Mouse (Mus musculus): ENCODE data around the gene Bcar3. TPM values are rescaled to one million over a fixed set of nuclear protein-coding genes. Genes with fewer than 3 reads are reported as not detected.

Bcar3 gene
- polyA plus RNA-seq, 1 experiment from 2014 or later, result 7.5 TPM

- no peaks in the 10 kb centered on the region for H3K27me3 ChIP-seq (replicated peaks)
- no peaks in the 10 kb centered on the region for H3K36me3 ChIP-seq (replicated peaks)
- no peaks in the 10 kb centered on the region for H3K9me3 ChIP-seq
- H3K4me1 ChIP-seq, result peaks cover 34% of the 10 kb centered on the region
- H3K4me2 ChIP-seq, result no peak overlapping the region
- H3K27ac ChIP-seq, result 0 out of 2 replicates have a peak overlapping the region, but pooled peaks have one; percentile 23
- WGBS, result 22% methylated on average over 1 of the region's 1 CpGs
- no peak overlapping the region for H3K9ac ChIP-seq
- ATAC-seq (replicated peaks), result no peak
- no peak overlapping the region for H3K4me3 ChIP-seq
Observed at GRCm38 (mm10) chr3:122488051-122488754, 194.3 kb downstream of the Bcar3 start.

GRCm38 (mm10) chr3:122490574-122490973 is 196.6 kb downstream of the Bcar3 start:
- no peak overlapping the region for H3K9ac ChIP-seq
- no peak for ATAC-seq (replicated peaks)

DNA sequence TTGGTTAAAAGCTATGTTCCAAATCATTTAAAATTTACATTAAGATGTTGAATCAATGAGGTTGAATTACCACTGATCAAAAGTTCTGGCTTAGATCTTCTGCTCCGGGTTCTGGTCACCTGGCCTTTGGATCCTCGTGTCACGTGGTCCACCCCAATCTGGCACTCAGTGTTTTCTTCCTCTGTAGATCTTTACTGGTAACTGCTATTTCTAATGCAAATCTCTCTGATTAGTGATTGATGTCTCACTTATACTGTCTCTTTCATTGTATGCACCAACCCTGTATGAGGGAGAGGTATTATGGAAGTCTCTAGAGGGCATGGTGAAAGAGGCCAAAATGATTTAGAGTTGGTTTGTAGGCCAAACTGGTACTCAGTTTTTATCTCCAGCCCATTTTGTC is 198.1 kb downstream of the Bcar3 start:
- Histone ChIP-seq H3K4me2 (no peak overlapping the region; the same call in 1 of the 2 replicates), H3K4me1 (peaks cover 32% of the 10 kb centered on the region), H3K36me3 (replicated peaks) (no peaks in the 10 kb centered on the region), H3K9ac (no peak overlapping the region), H3K9me3 (no peaks in the 10 kb centered on the region), H3K27ac (peak overlapping the region; percentile 61), H3K27me3 (replicated peaks) (no peaks in the 10 kb centered on the region), H3K4me3 (no peak overlapping the region)
- ATAC-seq (replicated peaks), result no peak
- WGBS, result 75% methylated on average over 3 of the region's 3 CpGs

More at GRCm38 (mm10) chr3:122490574-122490973, 196.6 kb downstream of the Bcar3 start:
- Histone ChIP-seq H3K9me3 (no peaks in the 10 kb centered on the region), H3K36me3 (replicated peaks) (no peaks in the 10 kb centered on the region), H3K4me1 (peaks cover 32% of the 10 kb centered on the region), H3K4me2 (no peak overlapping the region), H3K27me3 (replicated peaks) (no peaks in the 10 kb centered on the region), H3K4me3 (no peak overlapping the region), H3K27ac (no peak overlapping the region)
- WGBS, result 73% methylated on average over 6 of the region's 6 CpGs

DNA sequence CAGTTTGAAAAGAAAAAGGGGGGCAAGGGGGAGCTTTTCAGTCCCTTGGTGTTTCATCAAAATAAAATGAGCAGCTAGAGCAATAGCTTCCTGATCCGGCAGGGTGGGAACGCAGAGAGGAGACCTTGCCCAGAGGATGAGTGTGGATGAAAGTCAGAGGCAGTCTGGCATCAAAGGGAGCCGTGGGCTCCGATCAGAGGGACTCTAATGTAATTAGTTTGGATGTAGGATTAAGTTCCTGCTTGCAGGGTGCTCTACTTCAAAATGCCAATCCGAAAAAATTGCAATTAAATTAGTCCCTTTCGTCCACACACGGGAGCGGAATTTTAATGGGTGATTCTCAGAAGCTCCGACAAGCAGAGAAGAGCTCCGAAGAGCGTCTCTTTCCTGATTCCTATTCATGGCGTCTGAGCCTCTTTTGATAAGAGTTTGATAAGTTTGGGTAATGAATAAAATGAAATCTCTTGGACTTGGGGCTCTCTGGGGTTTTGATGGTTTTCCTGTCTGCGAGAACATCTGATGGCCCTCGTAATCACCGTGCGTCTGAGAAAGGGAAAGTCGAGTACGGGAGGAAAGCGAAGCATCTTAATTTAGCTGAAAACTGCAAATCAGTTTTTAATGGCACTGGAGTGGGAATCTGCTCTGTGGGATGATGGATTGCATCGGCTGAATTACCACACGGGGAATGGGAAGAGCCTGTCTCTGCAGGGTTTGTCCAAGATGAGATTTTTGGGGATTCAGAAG is 199.1 kb downstream of the Bcar3 start:
- Histone ChIP-seq H3K4me1 (peaks cover 29% of the 10 kb centered on the region), H3K27ac (peak overlapping the region; percentile 61), H3K4me3 (peak overlapping the region; percentile 20), H3K4me2 (peak overlapping the region; percentile 42), H3K27me3 (replicated peaks) (no peaks in the 10 kb centered on the region), H3K9ac (no peak overlapping the region), H3K36me3 (replicated peaks) (no peaks in the 10 kb centered on the region), H3K9me3 (no peaks in the 10 kb centered on the region)
- peak; percentile 87 for ATAC-seq (replicated peaks)
- 26% methylated on average over 21 of the region's 21 CpGs for WGBS

DNA sequence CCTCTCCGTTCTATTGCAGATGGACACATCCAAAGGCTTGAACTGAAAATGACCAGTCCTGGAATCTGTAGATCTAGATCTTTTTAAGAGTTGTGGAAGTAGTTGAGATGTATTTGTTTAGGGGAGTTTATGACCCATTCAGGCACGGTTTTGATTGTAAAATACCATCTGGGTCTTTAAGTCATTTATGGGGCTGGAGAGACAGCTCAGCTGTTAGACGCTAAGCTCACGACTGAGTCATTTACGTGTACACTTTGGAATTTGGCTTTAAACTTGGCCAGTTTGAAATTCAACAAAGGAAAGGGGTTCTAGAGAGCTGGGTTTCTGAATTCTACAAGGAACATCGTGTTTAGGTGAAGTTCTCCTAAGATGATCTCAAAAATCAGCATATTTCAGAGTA is 200.8 kb downstream of the Bcar3 start:
- ATAC-seq (replicated peaks), result no peak
- no peak overlapping the region for H3K4me3 ChIP-seq
- no peaks in the 10 kb centered on the region for H3K27me3 ChIP-seq (replicated peaks)
- H3K9ac ChIP-seq, result no peak overlapping the region
- 91% methylated on average over 6 of the region's 6 CpGs for WGBS
- peaks cover 24% of the 10 kb centered on the region for H3K4me1 ChIP-seq
- no peaks in the 10 kb centered on the region for H3K9me3 ChIP-seq
- no peak overlapping the region for H3K27ac ChIP-seq
- H3K4me2 ChIP-seq, result no peak overlapping the region
- no peaks in the 10 kb centered on the region for H3K36me3 ChIP-seq (replicated peaks)

DNA sequence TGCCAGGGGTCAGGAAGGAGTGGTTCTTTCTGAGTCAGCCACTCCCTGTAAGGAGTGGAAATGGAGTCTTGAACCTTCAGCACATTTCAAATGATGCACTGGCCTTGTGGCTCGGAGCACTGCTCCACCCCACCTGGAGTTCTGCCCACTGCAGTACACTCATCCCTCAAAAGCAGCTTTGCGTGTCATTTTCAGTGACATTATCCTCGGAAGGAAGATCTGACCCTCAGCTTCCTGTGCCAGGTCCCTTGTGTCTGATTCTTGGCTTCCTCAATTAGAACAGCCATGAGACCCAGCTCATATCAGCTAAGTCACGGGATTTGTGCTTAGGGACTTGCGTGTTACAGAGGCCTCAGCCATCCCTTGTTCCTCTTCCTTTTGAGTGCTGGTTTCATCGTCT is 203.9 kb downstream of the Bcar3 start:
- no peaks in the 10 kb centered on the region for H3K27me3 ChIP-seq (replicated peaks)
- H3K36me3 ChIP-seq (replicated peaks), result no peaks in the 10 kb centered on the region
- no peaks in the 10 kb centered on the region for H3K9me3 ChIP-seq
- no peak overlapping the region for H3K4me3 ChIP-seq
- H3K27ac ChIP-seq, result no peak overlapping the region
- H3K4me2 ChIP-seq, result no peak overlapping the region
- peaks cover 10% of the 10 kb centered on the region for H3K4me1 ChIP-seq
- WGBS, result 87% methylated on average over 6 of the region's 6 CpGs
- H3K9ac ChIP-seq, result no peak overlapping the region
- no peak for ATAC-seq (replicated peaks)

DNA sequence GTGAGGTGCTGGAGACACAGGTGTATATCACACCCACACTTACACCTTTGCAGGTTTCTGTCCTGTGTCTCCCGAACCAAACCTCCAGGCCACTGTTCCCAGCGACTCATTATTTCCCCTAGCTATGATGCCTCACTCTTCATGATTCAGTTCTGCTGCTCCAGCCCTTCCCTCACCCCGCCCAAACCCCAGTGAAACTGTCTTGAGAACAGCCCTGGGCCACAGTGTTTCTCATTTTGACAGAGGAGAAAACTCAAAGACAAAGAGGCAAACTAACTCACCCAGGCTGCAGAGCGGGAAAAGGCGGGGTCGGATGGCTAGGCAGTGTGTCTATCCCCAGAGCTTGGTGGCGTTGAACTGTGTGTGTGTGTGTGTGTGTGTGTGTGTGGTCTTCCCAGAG is 204.6 kb downstream of the Bcar3 start:
- Histone ChIP-seq H3K4me3 (no peak overlapping the region), H3K4me2 (no peak overlapping the region), H3K27ac (no peak overlapping the region), H3K36me3 (replicated peaks) (no peaks in the 10 kb centered on the region), H3K9ac (no peak overlapping the region), H3K4me1 (peaks cover 7% of the 10 kb centered on the region; the same call in 1 of the 2 replicates), H3K9me3 (no peaks in the 10 kb centered on the region), H3K27me3 (replicated peaks) (no peaks in the 10 kb centered on the region)
- WGBS, result 89% methylated on average over 7 of the region's 7 CpGs
- ATAC-seq (replicated peaks), result no peak

DNA sequence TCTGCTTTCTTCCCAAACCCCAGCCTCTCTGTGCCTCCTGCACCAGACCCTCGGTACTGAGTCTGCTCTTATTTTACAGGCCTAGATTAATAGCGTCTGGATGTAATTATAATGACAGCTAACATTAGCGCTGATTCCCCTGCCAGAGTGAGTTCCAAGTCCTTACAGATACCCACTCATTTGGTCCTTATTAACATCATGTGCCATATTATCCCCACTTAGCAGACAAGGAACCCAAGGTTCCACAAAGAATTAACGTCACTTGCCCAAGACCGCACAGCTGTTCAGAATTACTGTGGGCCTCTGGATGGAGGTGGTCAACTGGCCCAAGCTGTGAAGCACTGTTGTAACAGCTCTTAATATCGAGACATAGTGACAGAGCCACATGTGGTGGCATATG is 205.7 kb downstream of the Bcar3 start:
- H3K4me2 ChIP-seq, result no peak overlapping the region
- ATAC-seq (replicated peaks), result no peak
- no peaks in the 10 kb centered on the region for H3K9me3 ChIP-seq
- H3K27me3 ChIP-seq (replicated peaks), result no peaks in the 10 kb centered on the region
- H3K9ac ChIP-seq, result no peak overlapping the region
- WGBS, result 76% methylated on average over 6 of the region's 6 CpGs
- no peak overlapping the region for H3K4me3 ChIP-seq
- H3K4me1 ChIP-seq, result 0 out of 2 replicates have a peak, but pooled peaks cover 3% of the 10 kb centered on the region
- no peak overlapping the region for H3K27ac ChIP-seq
- no peaks in the 10 kb centered on the region for H3K36me3 ChIP-seq (replicated peaks)

DNA sequence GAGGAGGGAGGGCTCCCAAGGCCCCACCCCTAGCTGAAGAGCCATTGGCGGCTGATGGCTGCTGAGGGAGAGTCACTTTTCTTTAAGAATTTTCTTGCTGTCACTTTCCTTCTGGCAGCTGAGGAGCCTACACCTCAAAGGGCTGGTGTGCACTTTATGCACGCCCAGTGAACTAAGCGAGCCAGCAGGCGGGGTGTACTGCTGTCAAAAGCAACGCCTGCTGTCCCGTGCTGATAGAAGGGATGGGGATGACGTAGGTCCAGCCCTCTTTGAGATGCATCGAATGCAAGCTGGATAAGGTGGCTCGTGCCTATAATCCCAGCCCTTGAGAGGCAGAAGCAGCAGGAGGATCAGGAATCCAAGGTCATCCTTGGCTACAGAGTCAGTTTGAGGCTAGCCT is 207.0 kb downstream of the Bcar3 start:
- WGBS, result 88% methylated on average over 9 of the region's 9 CpGs
- no peak for ATAC-seq (replicated peaks)
- no peak overlapping the region for H3K4me2 ChIP-seq
- no peaks in the 10 kb centered on the region for H3K36me3 ChIP-seq (replicated peaks)
- H3K9ac ChIP-seq, result no peak overlapping the region
- H3K4me1 ChIP-seq, result 0 out of 2 replicates have a peak, but pooled peaks cover 3% of the 10 kb centered on the region
- H3K4me3 ChIP-seq, result no peak overlapping the region
- no peaks in the 10 kb centered on the region for H3K27me3 ChIP-seq (replicated peaks)
- H3K9me3 ChIP-seq, result no peaks in the 10 kb centered on the region
- H3K27ac ChIP-seq, result no peak overlapping the region

GRCm38 (mm10) chr3:122506343-122506916 is 212.5 kb downstream of the Bcar3 start:
- no peak overlapping the region for H3K9ac ChIP-seq
- peak overlapping the region; percentile 53 for H3K27ac ChIP-seq
- no peak overlapping the region for H3K4me2 ChIP-seq
- H3K36me3 ChIP-seq (replicated peaks), result no peaks in the 10 kb centered on the region
- no peak overlapping the region for H3K4me3 ChIP-seq
- no peaks in the 10 kb centered on the region for H3K9me3 ChIP-seq
- peak; percentile 45 for ATAC-seq (replicated peaks)
- H3K27me3 ChIP-seq (replicated peaks), result no peaks in the 10 kb centered on the region
- 59% methylated on average over 10 of the region's 10 CpGs for WGBS
- H3K4me1 ChIP-seq, result peaks cover 9% of the 10 kb centered on the region

DNA sequence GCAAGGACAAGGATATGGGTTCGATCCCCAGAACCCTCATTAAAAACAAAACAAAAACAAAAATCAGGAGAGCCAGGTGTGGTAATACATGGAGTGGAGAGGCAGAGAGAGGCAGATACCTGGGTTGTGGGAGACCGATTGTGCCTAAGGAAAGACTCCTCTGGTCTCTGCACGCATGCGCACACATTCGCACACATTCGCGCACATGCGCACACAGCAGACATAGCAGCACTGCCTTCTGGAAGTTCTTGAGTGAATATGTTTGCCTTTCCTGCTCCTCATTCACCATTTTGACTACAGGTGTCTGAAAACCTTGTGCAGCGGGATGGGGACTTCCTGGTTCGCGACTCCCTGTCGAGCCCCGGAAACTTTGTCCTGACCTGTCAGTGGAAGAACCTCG is 213.9 kb downstream of the Bcar3 start:
- no peak overlapping the region for H3K27ac ChIP-seq
- no peak for ATAC-seq (replicated peaks)
- H3K4me3 ChIP-seq, result no peak overlapping the region

DNA sequence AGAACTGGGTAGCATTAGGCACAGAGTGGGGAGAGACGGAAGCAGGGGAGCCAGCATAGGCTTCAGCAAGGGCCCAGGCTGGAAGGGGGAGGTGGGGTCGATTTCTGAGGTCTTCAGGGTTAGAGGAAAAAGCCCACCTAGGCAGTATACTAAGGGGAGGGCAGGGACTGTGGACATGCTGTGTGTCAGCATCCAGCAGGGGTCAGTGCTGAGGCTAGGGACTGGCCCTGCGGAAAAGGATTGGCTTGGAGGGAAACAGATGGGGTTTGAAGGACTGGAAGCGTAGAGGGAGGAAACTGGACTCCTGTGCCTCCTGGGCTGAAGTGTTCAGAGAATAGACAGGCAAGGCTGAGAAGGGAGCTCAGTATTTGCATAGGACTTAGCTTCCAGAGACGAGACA is 215.1 kb downstream of the Bcar3 start:
- Histone ChIP-seq H3K4me2 (no peak overlapping the region), H3K9me3 (no peaks in the 10 kb centered on the region), H3K9ac (no peak overlapping the region), H3K36me3 (replicated peaks) (no peaks in the 10 kb centered on the region), H3K27ac (no peak overlapping the region), H3K27me3 (replicated peaks) (no peaks in the 10 kb centered on the region), H3K4me1 (peaks cover 7% of the 10 kb centered on the region), H3K4me3 (no peak overlapping the region)
- peak; percentile 29; the same call in 1 of the 2 replicates for ATAC-seq (replicated peaks)
- WGBS, result 32% methylated on average over 5 of the region's 5 CpGs

More for the DNA sequence above, 213.9 kb downstream of the Bcar3 start:
- peaks cover 9% of the 10 kb centered on the region for H3K4me1 ChIP-seq
- no peak overlapping the region for H3K9ac ChIP-seq
- no peaks in the 10 kb centered on the region for H3K9me3 ChIP-seq
- H3K36me3 ChIP-seq (replicated peaks), result no peaks in the 10 kb centered on the region
- no peak overlapping the region for H3K4me2 ChIP-seq
- WGBS, result 98% methylated on average over 14 of the region's 14 CpGs
- H3K27me3 ChIP-seq (replicated peaks), result no peaks in the 10 kb centered on the region
